Mouse (Mus musculus) heart, embryonic 10.5 days (tissue): ENCODE measurements around the gene Jade1. TPM values are rescaled to one million over a fixed set of nuclear protein-coding genes. Genes with fewer than 3 reads are reported as not detected.

Source experiments
- DNase-seq: peaks from one replicate; pipeline ENCODE4 v3.0.0-alpha.2; 2017; ENCODE audit warnings: low spot score
- H3K27ac ChIP-seq: fragments of 300-500 bp; sonication (generic); 2 replicates; pipeline ENCODE4 v1.5.1; 2016; ENCODE audit warnings: mild to moderate bottlenecking
- H3K27me3 ChIP-seq: fragments of 300-500 bp; sonication (generic); 2 replicates; pipeline ENCODE4 v1.6.1; 2016; ENCODE audit warnings: mild to moderate bottlenecking; ENCODE audit not compliant: poor library complexity, insufficient read depth, severe bottlenecking
- H3K36me3 ChIP-seq: fragments of 300-500 bp; sonication (generic); 2 replicates; pipeline ENCODE4 v1.6.1; 2016; ENCODE audit warnings: mild to moderate bottlenecking, moderate library complexity
- H3K4me1 ChIP-seq: fragments of 300-500 bp; sonication (generic); 2 replicates; pipeline ENCODE4 v1.6.1; 2016; ENCODE audit warnings: mild to moderate bottlenecking
- H3K4me3 ChIP-seq: fragments of 300-500 bp; sonication (generic); 2 replicates; pipeline ENCODE4 v1.5.1; 2016; ENCODE audit warnings: mild to moderate bottlenecking, moderate library complexity
- H3K9me3 ChIP-seq: fragments of 300-500 bp; sonication (generic); 2 replicates; pipeline ENCODE4 v1.6.1; 2016; ENCODE audit warnings: mild to moderate bottlenecking, moderate library complexity
- WGBS: fragments of 180-500 bp; shearing (Covaris S2); methylation state at CpG from one replicate; pipeline ENCODE4 v1.1.7; 2016; 5-methylcytosine and 5-hydroxymethylcytosine counted together
- polyA plus RNA-seq: library from polyadenylated mRNA; unstranded; fragments of >200 nt; fragmentation: Nextera tagmentation; extraction: Ambion mirVana; gene quantifications from 2 replicates; pipeline ENCODE4 v1.2.1, GENCODE M21; 2016

Jade1 gene
- polyA plus RNA-seq, 1 experiment from 2014 or later, result 13.1 TPM

GRCm38 (mm10) chr3:41612211-41612610, 56.7 kb downstream of the Jade1 start:
- H3K36me3 ChIP-seq, result peaks cover 58% of the 10 kb centered on the region
- WGBS, result 96% methylated on average over 3 of the region's 3 CpGs

GRCm38 (mm10) chr3:41613706-41614105, 58.2 kb downstream of the Jade1 start:
- WGBS, result 88% methylated on average over 9 of the region's 9 CpGs
- Histone ChIP-seq H3K9me3 (no peaks in the 10 kb centered on the region), H3K27ac (no peak overlapping the region), H3K4me1 (no peaks in the 10 kb centered on the region), H3K4me3 (no peak overlapping the region), H3K27me3 (no peaks in the 10 kb centered on the region), H3K36me3 (peaks cover 58% of the 10 kb centered on the region)
- DNase-seq, result no peak

More at GRCm38 (mm10) chr3:41612211-41612610, 56.7 kb downstream of the Jade1 start:
- H3K4me1 ChIP-seq, result no peaks in the 10 kb centered on the region
- no peak for DNase-seq
- H3K27ac ChIP-seq, result no peak overlapping the region
- no peaks in the 10 kb centered on the region for H3K27me3 ChIP-seq
- no peaks in the 10 kb centered on the region for H3K9me3 ChIP-seq
- no peak overlapping the region for H3K4me3 ChIP-seq

- DNase-seq, result no peak
- Histone ChIP-seq H3K4me3 (no peak overlapping the region), H3K9me3 (no peaks in the 10 kb centered on the region), H3K27me3 (no peaks in the 10 kb centered on the region), H3K4me1 (no peaks in the 10 kb centered on the region), H3K27ac (no peak overlapping the region), H3K36me3 (peaks cover 54% of the 10 kb centered on the region)
- 92% methylated on average over 5 of the region's 5 CpGs for WGBS
Observed at GRCm38 (mm10) chr3:41614230-41614985, 58.9 kb downstream of the Jade1 start.

- peaks cover 20% of the 10 kb centered on the region for H3K36me3 ChIP-seq
- no peaks in the 10 kb centered on the region for H3K27me3 ChIP-seq
- H3K4me3 ChIP-seq, result no peak overlapping the region
- WGBS, result 67% methylated on average over 3 of the region's 3 CpGs
- DNase-seq, result no peak
- H3K9me3 ChIP-seq, result no peaks in the 10 kb centered on the region
- no peak overlapping the region for H3K27ac ChIP-seq
- no peaks in the 10 kb centered on the region for H3K4me1 ChIP-seq
Observed at GRCm38 (mm10) chr3:41618036-41618435, 62.5 kb downstream of the Jade1 start.

- DNase-seq, result no peak
- no peaks in the 10 kb centered on the region for H3K4me1 ChIP-seq
- WGBS, result 86% methylated on average over 3 of the region's 3 CpGs
- H3K4me3 ChIP-seq, result no peak overlapping the region
- peaks cover 20% of the 10 kb centered on the region for H3K36me3 ChIP-seq
- no peak overlapping the region for H3K27ac ChIP-seq
- no peaks in the 10 kb centered on the region for H3K9me3 ChIP-seq
- H3K27me3 ChIP-seq, result no peaks in the 10 kb centered on the region
Observed at GRCm38 (mm10) chr3:41618488-41618887, 63.0 kb downstream of the Jade1 start.

GRCm38 (mm10) chr3:41620971-41621370, 65.4 kb downstream of the Jade1 start:
- Histone ChIP-seq H3K27ac (no peak overlapping the region), H3K4me1 (no peaks in the 10 kb centered on the region), H3K27me3 (no peaks in the 10 kb centered on the region), H3K4me3 (no peak overlapping the region), H3K36me3 (peaks cover 4% of the 10 kb centered on the region; the same call in 1 of the 2 replicates), H3K9me3 (no peaks in the 10 kb centered on the region)
- no peak for DNase-seq
- WGBS, result 85% methylated on average over 7 of the region's 7 CpGs

GRCm38 (mm10) chr3:41655642-41656041, 100.1 kb downstream of the Jade1 start:
- H3K27ac ChIP-seq, result no peak overlapping the region
- 88% methylated on average over 1 of the region's 1 CpGs for WGBS
- peaks cover 30% of the 10 kb centered on the region; the same call in 1 of the 2 replicates for H3K36me3 ChIP-seq
- H3K4me3 ChIP-seq, result no peak overlapping the region
- no peaks in the 10 kb centered on the region for H3K4me1 ChIP-seq
- DNase-seq, result no peak
- no peaks in the 10 kb centered on the region for H3K27me3 ChIP-seq
- H3K9me3 ChIP-seq, result no peaks in the 10 kb centered on the region

Other genes with a start within 250 kb of the Jade1 start
- 10.0 and 15.4 TPM in 2 replicates for gene Sclt1, start 186.8 kb downstream of the Jade1 start, polyA plus RNA-seq
- gene D3Ertd751e, start 186.9 kb downstream of the Jade1 start, polyA plus RNA-seq, result 19.2 and 19.6 TPM in 2 replicates